Mouse (Mus musculus) intestine, embryonic 14.5 days (tissue): Measurements from ENCODE around the gene Zap70. TPM values are rescaled to one million over a fixed set of nuclear protein-coding genes. Genes with fewer than 3 reads are reported as not detected.

ENCODE experiments used
- ATAC-seq: fragments of 200-750 bp; cut with Nextera tagmentation; replicated peaks from 2 replicates; pipeline ENCODE4 v1.8.0; 2017; ENCODE audit warnings: low read depth, moderate number of reproducible peaks, moderate TSS enrichment, moderate library complexity; ENCODE audit not compliant: low FRiP score, low TSS enrichment
- DNase-seq: peaks from one replicate; pipeline ENCODE4 v3.0.0-alpha.2; 2018; ENCODE audit warnings: low spot score
- H3K27ac ChIP-seq: fragments of 300-500 bp; sonication (generic); 2 replicates; pipeline ENCODE4 v1.5.1; 2014; ENCODE audit warnings: low read depth, mild to moderate bottlenecking, control low read depth
- H3K27me3 ChIP-seq: fragments of 300-500 bp; sonication (generic); replicated peaks from 2 replicates; pipeline ENCODE4 v1.6.1; 2014; ENCODE audit warnings: low read length, control low read depth; ENCODE audit not compliant: control insufficient read depth, insufficient read depth
- H3K36me3 ChIP-seq: fragments of 300-500 bp; sonication (generic); 2 replicates; pipeline ENCODE4 v1.6.1; 2014; ENCODE audit warnings: low read length, control low read depth; ENCODE audit not compliant: control insufficient read depth, insufficient read depth
- H3K4me1 ChIP-seq: fragments of 300-500 bp; sonication (generic); replicated peaks from 2 replicates; pipeline ENCODE4 v1.6.1; 2014; ENCODE audit warnings: low read length, control low read depth, mixed read lengths; ENCODE audit not compliant: control insufficient read depth, insufficient read depth
- H3K4me2 ChIP-seq: fragments of 300-500 bp; sonication (generic); 2 replicates; pipeline ENCODE4 v1.6.1; 2014; ENCODE audit warnings: low read length
- H3K4me3 ChIP-seq: fragments of 300-500 bp; sonication (generic); 2 replicates; pipeline ENCODE4 v1.5.1; 2014; ENCODE audit warnings: low read depth, low read length, control low read depth, mixed read lengths
- H3K9ac ChIP-seq: fragments of 300-500 bp; sonication (generic); 2 replicates; pipeline ENCODE4 v1.6.1; 2014; ENCODE audit warnings: mild to moderate bottlenecking, low read length
- H3K9me3 ChIP-seq: fragments of 300-500 bp; sonication (generic); 2 replicates; pipeline ENCODE4 v1.6.1; 2016; ENCODE audit warnings: low read length, control low read depth; ENCODE audit not compliant: control insufficient read depth
- WGBS: fragments of 180-500 bp; shearing (Covaris S2); extraction: QIAGEN DNeasy Blood & Tissue Kit; methylation state at CpG from one replicate; pipeline ENCODE4 v1.1.7; 2014; 5-methylcytosine and 5-hydroxymethylcytosine counted together
- polyA plus RNA-seq: library from polyadenylated mRNA; unstranded; fragments of >200 nt; fragmentation: Nextera tagmentation; extraction: Ambion mirVana; gene quantifications from 2 replicates; pipeline ENCODE4 v1.2.1, GENCODE M21; 2014

Zap70 gene
- polyA plus RNA-seq, 1 experiment from 2014 or later: 0.72 TPM

DNA sequence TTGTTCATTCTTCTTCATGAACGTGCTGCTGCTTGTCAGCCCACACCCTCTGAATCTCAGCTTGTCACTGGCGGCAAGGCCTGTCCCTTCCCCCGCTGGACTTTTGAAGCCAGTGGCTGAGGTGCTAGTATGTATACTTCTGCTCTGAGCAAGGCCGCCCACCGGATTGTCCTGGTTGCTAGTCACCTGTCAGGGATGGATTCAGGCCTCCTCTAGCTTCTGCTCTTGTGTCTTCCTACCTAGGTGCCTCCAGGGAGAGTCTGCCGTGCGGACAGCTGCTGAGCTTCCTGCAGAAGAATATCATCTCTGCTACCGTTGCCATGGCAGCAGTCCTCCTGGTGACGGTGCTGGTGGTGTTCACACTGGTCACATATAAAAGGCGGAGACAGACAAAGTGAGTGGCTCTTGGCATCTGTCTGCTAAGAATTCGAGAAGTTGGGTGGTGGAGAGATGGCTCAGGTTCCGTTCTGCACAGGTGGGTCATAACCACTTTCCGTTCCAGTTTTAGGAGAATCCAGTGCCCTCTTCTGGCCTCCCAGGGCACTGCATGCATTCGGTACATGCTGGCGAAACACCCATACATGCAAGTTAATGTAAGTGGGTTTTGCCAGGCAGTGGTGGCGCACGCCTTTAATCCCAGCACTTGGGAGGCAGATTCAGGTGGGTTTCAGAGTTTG is 17.2 kb upstream of the Zap70 start:
- H3K4me1 ChIP-seq: peaks cover 4% of the 10 kb centered on the region; the same call in 1 of the 2 replicates
- 25% methylated on average over 17 of the region's 17 CpGs for WGBS
- H3K4me2 ChIP-seq: peak overlapping the region; percentile 41
- H3K4me3 ChIP-seq: no peak overlapping the region
- peak; percentile 57; the same call in 1 of the 2 replicates for ATAC-seq
- no peak overlapping the region for H3K9ac ChIP-seq
- no peak overlapping the region for H3K27ac ChIP-seq
- 0 out of 2 replicates have a peak, but pooled peaks cover 4% of the 10 kb centered on the region for H3K27me3 ChIP-seq
- no peaks in the 10 kb centered on the region for H3K36me3 ChIP-seq
- H3K9me3 ChIP-seq: no peaks in the 10 kb centered on the region
- peak; percentile 85 for DNase-seq

DNA sequence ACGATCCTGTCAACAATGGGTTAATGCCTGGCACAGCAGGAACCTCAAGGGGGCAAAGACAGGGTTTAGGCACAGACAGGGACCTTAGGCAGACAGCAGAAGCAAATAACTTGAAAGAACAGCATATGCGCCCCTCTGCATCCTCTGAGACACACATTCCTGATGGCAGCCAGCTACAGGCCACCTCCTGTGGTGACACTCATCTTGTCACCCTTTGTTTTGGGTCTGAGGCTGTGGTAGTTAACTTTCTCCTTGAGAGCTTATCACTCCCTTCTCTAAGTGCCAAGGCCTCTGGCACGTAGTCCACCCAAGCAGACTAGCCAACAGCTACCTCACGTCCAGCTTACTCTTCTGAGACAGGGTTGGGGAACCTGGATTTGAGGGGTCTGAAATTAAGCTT is 15.9 kb upstream of the Zap70 start:
- Histone ChIP-seq H3K4me3 (no peak overlapping the region), H3K9me3 (no peaks in the 10 kb centered on the region), H3K36me3 (no peaks in the 10 kb centered on the region), H3K9ac (no peak overlapping the region), H3K4me2 (no peak overlapping the region), H3K27ac (no peak overlapping the region), H3K4me1 (peaks cover 4% of the 10 kb centered on the region; the same call in 1 of the 2 replicates), H3K27me3 (0 out of 2 replicates have a peak, but pooled peaks cover 4% of the 10 kb centered on the region)
- no peak for ATAC-seq
- WGBS: 57% methylated on average over 4 of the region's 4 CpGs
- no peak for DNase-seq

DNA sequence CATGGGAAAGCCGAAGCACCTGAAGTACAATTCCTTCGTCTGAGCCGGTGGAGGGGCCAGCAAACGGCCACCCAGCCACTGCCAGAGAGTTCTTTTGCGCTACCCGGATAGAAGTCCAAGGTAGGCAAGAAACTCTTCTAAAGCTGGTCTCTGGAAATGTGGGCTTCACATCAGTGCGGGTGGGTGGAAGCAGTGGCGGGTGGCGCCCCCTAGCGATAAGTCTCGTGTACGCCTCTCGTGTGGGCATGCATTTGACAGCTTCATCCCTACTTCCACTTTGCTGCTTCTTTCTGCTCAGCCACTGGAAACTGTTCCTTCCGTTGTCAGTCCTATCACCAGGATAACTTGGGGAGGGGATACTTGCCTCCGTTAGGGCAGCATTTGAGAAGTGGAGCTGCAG is 15.1 kb upstream of the Zap70 start:
- Histone ChIP-seq H3K4me2 (no peak overlapping the region), H3K4me3 (no peak overlapping the region), H3K9ac (no peak overlapping the region), H3K4me1 (peaks cover 4% of the 10 kb centered on the region; the same call in 1 of the 2 replicates), H3K27me3 (0 out of 2 replicates have a peak, but pooled peaks cover 4% of the 10 kb centered on the region), H3K36me3 (no peaks in the 10 kb centered on the region), H3K27ac (no peak overlapping the region), H3K9me3 (no peaks in the 10 kb centered on the region)
- 49% methylated on average over 15 of the region's 15 CpGs for WGBS
- no peak for ATAC-seq
- peak; percentile 71 for DNase-seq

DNA sequence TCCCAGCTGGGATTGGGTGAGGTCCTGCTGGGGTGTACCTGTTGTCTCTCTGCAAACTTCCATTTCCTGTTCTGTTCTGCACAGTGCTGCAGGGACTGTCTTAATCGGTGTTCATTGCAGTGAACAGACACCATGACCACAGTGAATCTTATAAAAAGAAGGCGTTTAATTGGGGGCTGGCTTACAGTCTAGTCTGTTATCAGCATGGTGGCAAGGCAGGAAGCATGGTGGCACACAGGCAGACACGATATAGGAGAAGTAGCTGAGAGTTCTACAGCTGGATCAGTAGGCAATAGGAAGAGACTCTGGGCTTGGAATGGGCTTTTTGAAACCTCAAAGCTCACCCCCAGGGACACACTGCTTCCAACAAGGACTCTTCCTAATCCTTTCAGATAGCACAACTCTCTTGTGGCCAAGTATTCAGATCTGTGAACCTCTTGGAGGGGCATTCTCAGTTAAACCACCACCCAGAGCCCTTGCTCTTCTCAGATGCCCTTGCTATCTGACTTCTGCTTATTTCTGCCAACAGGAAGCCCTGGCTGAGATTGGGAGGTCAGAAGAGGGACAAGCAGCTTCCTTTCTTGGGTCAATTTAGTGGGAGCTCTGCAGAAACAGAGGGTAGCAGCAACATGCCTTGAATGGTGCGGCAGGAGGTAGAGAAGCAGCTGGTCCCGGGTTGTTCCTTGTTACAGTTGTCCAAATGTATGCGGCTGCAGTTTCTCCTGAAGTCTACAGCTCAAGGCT is 7.5 kb upstream of the Zap70 start:
- no peak overlapping the region for H3K27ac ChIP-seq
- no peak for DNase-seq
- no peaks in the 10 kb centered on the region for H3K9me3 ChIP-seq
- no peak for ATAC-seq
- H3K27me3 ChIP-seq: no peaks in the 10 kb centered on the region
- no peaks in the 10 kb centered on the region for H3K4me1 ChIP-seq
- no peaks in the 10 kb centered on the region for H3K36me3 ChIP-seq
- H3K9ac ChIP-seq: no peak overlapping the region
- WGBS: 76% methylated on average over 6 of the region's 6 CpGs
- no peak overlapping the region for H3K4me3 ChIP-seq
- no peak overlapping the region for H3K4me2 ChIP-seq

DNA sequence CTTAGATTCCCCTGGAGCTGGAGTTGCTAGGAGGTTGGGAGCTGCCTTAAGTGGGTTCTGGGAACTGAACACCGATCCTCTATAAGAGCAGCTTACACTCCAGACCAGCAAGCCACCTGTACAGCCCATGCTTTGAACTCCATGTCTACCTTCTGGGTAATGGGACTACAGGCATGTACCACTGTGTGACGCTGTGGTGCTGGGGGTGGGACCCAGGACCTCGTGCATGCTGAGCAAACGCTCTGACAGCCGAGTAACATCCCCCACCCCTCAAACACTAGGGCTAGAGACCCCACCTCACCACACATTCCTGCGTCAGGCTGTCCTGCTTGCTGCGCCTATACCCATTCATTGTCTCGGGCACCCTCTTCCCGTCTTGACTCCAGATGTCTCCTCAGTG is 3.0 kb upstream of the Zap70 start:
- Histone ChIP-seq H3K9me3 (no peaks in the 10 kb centered on the region), H3K9ac (no peak overlapping the region), H3K27ac (no peak overlapping the region), H3K36me3 (no peaks in the 10 kb centered on the region), H3K4me3 (no peak overlapping the region), H3K27me3 (no peaks in the 10 kb centered on the region), H3K4me1 (no peaks in the 10 kb centered on the region), H3K4me2 (no peak overlapping the region)
- WGBS: 81% methylated on average over 9 of the region's 9 CpGs
- no peak for DNase-seq
- ATAC-seq: no peak

DNA sequence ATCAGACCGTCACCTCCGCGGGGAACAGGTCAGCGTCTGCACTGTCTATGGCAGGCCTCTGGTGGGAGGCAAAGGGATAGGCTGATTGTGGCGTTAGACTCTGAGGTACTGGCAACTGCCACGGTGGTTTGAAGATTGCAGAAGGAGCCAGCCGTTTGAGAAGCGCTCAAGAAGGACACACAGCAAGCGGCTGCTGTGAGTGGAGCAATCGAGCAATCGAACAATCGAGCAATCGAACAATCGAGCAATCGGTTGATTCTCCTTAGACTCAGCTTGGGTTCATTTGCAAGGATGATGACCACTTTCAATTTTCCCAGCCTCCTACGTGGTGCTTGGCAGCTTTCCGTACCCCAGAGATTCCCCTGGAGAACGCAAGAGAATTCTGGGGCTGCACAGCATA is 2.5 kb upstream of the Zap70 start:
- Histone ChIP-seq H3K4me3 (no peak overlapping the region), H3K36me3 (no peaks in the 10 kb centered on the region), H3K9ac (no peak overlapping the region), H3K27ac (no peak overlapping the region), H3K27me3 (no peaks in the 10 kb centered on the region), H3K4me2 (no peak overlapping the region), H3K4me1 (no peaks in the 10 kb centered on the region), H3K9me3 (no peaks in the 10 kb centered on the region)
- DNase-seq (no peak), ATAC-seq (no peak)
- WGBS: 87% methylated on average over 18 of the region's 18 CpGs

DNA sequence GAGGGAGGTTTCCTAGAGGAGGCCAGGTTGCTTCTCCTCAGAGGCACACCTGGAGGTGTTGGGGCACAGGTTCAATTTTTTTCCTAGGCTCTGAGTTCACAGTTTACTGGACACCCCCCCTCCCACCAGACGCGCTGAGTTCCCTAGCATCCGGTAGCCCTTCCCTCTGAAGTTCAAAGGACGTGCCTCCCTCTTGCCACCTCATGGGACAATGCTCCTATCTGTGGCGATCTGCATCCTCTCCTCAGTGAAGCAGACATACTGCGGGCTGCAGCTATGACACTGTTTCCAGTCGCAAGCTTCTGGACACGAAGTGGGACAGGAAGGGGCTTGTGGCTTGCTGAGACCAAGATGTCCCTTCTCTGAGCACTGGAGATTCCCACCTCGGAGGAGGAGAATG is 1.2 kb upstream of the Zap70 start:
- no peak overlapping the region for H3K9ac ChIP-seq
- ATAC-seq (no peak), DNase-seq (no peak)
- H3K27me3 ChIP-seq: no peaks in the 10 kb centered on the region
- no peaks in the 10 kb centered on the region for H3K4me1 ChIP-seq
- H3K27ac ChIP-seq: no peak overlapping the region
- H3K9me3 ChIP-seq: no peaks in the 10 kb centered on the region
- 79% methylated on average over 9 of the region's 9 CpGs for WGBS
- no peaks in the 10 kb centered on the region for H3K36me3 ChIP-seq
- H3K4me3 ChIP-seq: no peak overlapping the region
- H3K4me2 ChIP-seq: no peak overlapping the region

DNA sequence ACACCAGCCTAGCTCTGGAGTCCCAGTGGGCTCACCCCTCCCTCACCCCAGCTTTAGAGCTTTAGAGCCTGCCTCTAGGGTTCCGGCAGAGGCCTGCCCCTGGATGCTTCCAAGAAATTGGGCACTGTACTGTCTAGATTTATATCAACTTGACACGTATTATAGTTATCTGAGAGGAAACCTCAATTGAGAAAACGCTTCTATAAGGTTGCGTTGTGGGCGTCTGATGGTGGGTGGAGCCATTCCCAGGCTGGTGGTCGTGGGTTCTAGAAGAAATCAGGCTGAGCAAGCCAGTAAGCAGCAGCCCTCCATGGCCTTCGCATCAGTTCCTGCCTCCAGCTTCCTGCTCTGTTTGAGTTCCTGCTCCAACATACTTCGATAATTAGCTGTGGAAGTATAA is 537 bp upstream of the Zap70 start:
- ATAC-seq (no peak), DNase-seq (no peak)
- no peaks in the 10 kb centered on the region for H3K36me3 ChIP-seq
- no peaks in the 10 kb centered on the region for H3K9me3 ChIP-seq
- WGBS: 86% methylated on average over 8 of the region's 8 CpGs
- H3K4me2 ChIP-seq: no peak overlapping the region
- no peak overlapping the region for H3K9ac ChIP-seq
- H3K4me3 ChIP-seq: no peak overlapping the region
- no peaks in the 10 kb centered on the region for H3K4me1 ChIP-seq
- H3K27me3 ChIP-seq: no peaks in the 10 kb centered on the region
- no peak overlapping the region for H3K27ac ChIP-seq
